Mouse (Mus musculus): ENCODE measurements around the gene Wdr47. TPM values are rescaled to one million over a fixed set of nuclear protein-coding genes. Genes with fewer than 3 reads are reported as not detected.

Gene Wdr47
- polyA plus RNA-seq, 1 experiment from 2014 or later, result 7.3 TPM

GRCm38 (mm10) chr3:108689979-108690378 lies 98.9 kb downstream of the Wdr47 start:
- no peaks in the 10 kb centered on the region for H3K27me3 ChIP-seq (ENCODE audit: low read depth, poor library complexity, severe bottlenecking)
- peak overlapping the region; percentile 39; the same call in 1 of the 2 replicates for H3K27ac ChIP-seq
- DNase-seq (ENCODE audit: low spot score), result no peak
- H3K4me3 ChIP-seq, result no peak overlapping the region
- H3K9me3 ChIP-seq (replicated peaks), result no peaks in the 10 kb centered on the region
- no peaks in the 10 kb centered on the region; the same call in 1 of the 2 replicates for H3K4me1 ChIP-seq
- H3K36me3 ChIP-seq, result peaks cover 80% of the 10 kb centered on the region
- WGBS, result 89% methylated on average over 4 of the region's 4 CpGs

DNA sequence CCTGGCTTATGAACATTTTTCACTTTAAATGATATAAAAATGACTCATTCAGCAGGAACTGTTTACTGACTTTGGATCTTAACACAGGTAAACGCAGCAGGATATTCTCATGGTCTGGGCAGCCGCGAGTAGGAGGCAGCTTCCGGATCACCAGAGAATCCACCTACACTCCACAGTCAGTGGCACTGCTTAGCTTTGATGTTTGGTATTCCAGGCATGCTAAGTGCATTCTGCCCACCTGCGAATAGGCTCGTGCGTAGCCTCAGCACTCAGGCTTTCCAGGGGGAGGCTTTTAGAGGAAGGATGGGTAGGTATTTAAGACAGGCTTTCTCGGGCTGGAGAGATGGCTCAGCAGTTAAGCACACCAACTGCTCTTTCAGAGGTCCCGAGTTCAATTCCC lies 103.2 kb downstream of the Wdr47 start:
- DNase-seq (ENCODE audit: low spot score), result no peak
- H3K36me3 ChIP-seq, result peaks cover 80% of the 10 kb centered on the region
- no peaks in the 10 kb centered on the region for H3K9me3 ChIP-seq (replicated peaks)
- no peak overlapping the region for H3K4me3 ChIP-seq
- no peaks in the 10 kb centered on the region; the same call in 1 of the 2 replicates for H3K4me1 ChIP-seq
- no peak overlapping the region for H3K27ac ChIP-seq
- 85% methylated on average over 9 of the region's 9 CpGs for WGBS
- no peaks in the 10 kb centered on the region for H3K27me3 ChIP-seq (ENCODE audit: low read depth, poor library complexity, severe bottlenecking)

Small RNA genes within 50 kb of the gene (microRNA-seq; reads per million reads assigned to microRNA genes)
- not detected for gene Gm22860

Other genes starting within 250 kb of the Wdr47 start
- 0.15 TPM in 1 of 2 replicates, not detected in the other for gene Mybphl, start 226.4 kb upstream of the Wdr47 start, polyA plus RNA-seq (2016; fragmentation: Nextera tagmentation; extraction: Ambion mirVana)
- gene Psrc1, start 207.4 kb upstream of the Wdr47 start, polyA plus RNA-seq (2016; fragmentation: Nextera tagmentation; extraction: Ambion mirVana), result 96.6 and 100 TPM in 2 replicates
- gene Celsr2, start 175.7 kb upstream of the Wdr47 start, polyA plus RNA-seq (2016; fragmentation: Nextera tagmentation; extraction: Ambion mirVana), result 4.0 and 4.4 TPM in 2 replicates
- gene Sars, start 146.1 kb upstream of the Wdr47 start, polyA plus RNA-seq (2016; fragmentation: Nextera tagmentation; extraction: Ambion mirVana), result 117 and 125 TPM in 2 replicates
- gene 1700013F07Rik, start 57.1 kb upstream of the Wdr47 start, polyA plus RNA-seq (2016; fragmentation: Nextera tagmentation; extraction: Ambion mirVana), result 0.20 TPM in 1 of 2 replicates, not detected in the other
- 0.28 and 0.40 TPM in 2 replicates for gene 5330417C22Rik, start 54.7 kb upstream of the Wdr47 start, polyA plus RNA-seq (2016; fragmentation: Nextera tagmentation; extraction: Ambion mirVana)
- 25.2 and 34.9 TPM in 2 replicates for gene Tmem167b, start 28.8 kb upstream of the Wdr47 start, polyA plus RNA-seq (2016; fragmentation: Nextera tagmentation; extraction: Ambion mirVana)
- gene Taf13, start 19.6 kb upstream of the Wdr47 start, polyA plus RNA-seq (2016; fragmentation: Nextera tagmentation; extraction: Ambion mirVana), result 47.3 and 53.2 TPM in 2 replicates
- gene Clcc1, start 62.6 kb downstream of the Wdr47 start, polyA plus RNA-seq (2016; fragmentation: Nextera tagmentation; extraction: Ambion mirVana), result 51.8 and 61.3 TPM in 2 replicates
- 73.9 and 85.3 TPM in 2 replicates for gene Gpsm2, start 131.0 kb downstream of the Wdr47 start, polyA plus RNA-seq (2016; fragmentation: Nextera tagmentation; extraction: Ambion mirVana)
- gene Aknad1, start 148.4 kb downstream of the Wdr47 start, polyA plus RNA-seq (2016; fragmentation: Nextera tagmentation; extraction: Ambion mirVana), result 0.10 TPM in 1 of 2 replicates, not detected in the other
- gene Stxbp3, start 249.2 kb downstream of the Wdr47 start, polyA plus RNA-seq (2016; fragmentation: Nextera tagmentation; extraction: Ambion mirVana), result 20.8 and 24.6 TPM in 2 replicates

Data from limb, embryonic 10.5 days (tissue).